ENCODE assay signal across 9 mouse cellular contexts in genomic region chr8:46153042-46153441, GRCm38 (mm10). TPM values are rescaled to one million over a fixed set of nuclear protein-coding genes. Genes with fewer than 3 reads are reported as not detected.
A peak's percentile ranks its signal among the peaks of the same experiment; 100 is the strongest.
DNase-seq lines count a peak whose midpoint lies in the region; ATAC-seq and TF ChIP-seq lines count a peak whose summit lies in the region.
"Had no signal": no experiment of that assay in that cellular context is flagged by ENCODE, and none has a peak within 500 bp of the region (broad histone marks: within the 10 kb centered on the region; RNA-seq: fewer than 3 reads in every experiment).

No protein-coding gene starts in this region.

- no peak for ATAC-seq in hindbrain, embryonic 11.5 days (ENCODE audit: low FRiP score)
- peak; percentile 30 for ATAC-seq in forebrain, embryonic 16.5 days
- no peak for ATAC-seq in megakaryocyte-erythroid progenitor cell, adult 5-6 weeks (replicated peaks; ENCODE audit: low FRiP score, low TSS enrichment, poor library complexity, severe bottlenecking)

- 36% methylated on average over 2 of the region's 2 CpGs for WGBS in hindbrain, embryonic 10.5 days
- WGBS in hindbrain, embryonic 11.5 days, result 40% methylated on average over 2 of the region's 2 CpGs
- 14% methylated on average over 2 of the region's 2 CpGs for WGBS in forebrain, embryonic 16.5 days
- 26% methylated on average over 2 of the region's 2 CpGs for WGBS in macrophage (ENCODE audit: missing documents)

- H3K9ac ChIP-seq in hindbrain, embryonic 11.5 days (ENCODE audit: low read depth, low read length), result no peak overlapping the region
- H3K9ac ChIP-seq in forebrain, embryonic 16.5 days (replicated peaks; ENCODE audit: low read depth, low read length), result no peak overlapping the region

- no peak overlapping the region for H3K27ac ChIP-seq in hindbrain, embryonic 10.5 days
- H3K27ac ChIP-seq in hindbrain, embryonic 11.5 days (ENCODE audit: low read depth, low read length), result no peak overlapping the region
- H3K27ac ChIP-seq in bone marrow macrophage, adult 2 months (ENCODE audit: insufficient read depth, low read depth, low read length), result no peak overlapping the region
- peak overlapping the region; percentile 53 for H3K27ac ChIP-seq in forebrain, embryonic 16.5 days (ENCODE audit: low read length)
- H3K27ac ChIP-seq in macrophage, result no peak overlapping the region

- TF ChIP-seq POLR2A in bone marrow macrophage, adult 2 months (IDR thresholded peaks at IDR 0.05; ENCODE audit: borderline replicate concordance, low read depth, low read length), result no peak

- peak overlapping the region; percentile 83 for H3K4me3 ChIP-seq in hindbrain, embryonic 10.5 days
- H3K4me3 ChIP-seq in hindbrain, embryonic 11.5 days (ENCODE audit: low read depth, low read length), result no peak overlapping the region
- peak overlapping the region; percentile 94 for H3K4me3 ChIP-seq in bone marrow macrophage, adult 2 months (ENCODE audit: insufficient read depth, low read length)
- peak overlapping the region; percentile 89 for H3K4me3 ChIP-seq in forebrain, embryonic 16.5 days (replicated peaks; ENCODE audit: low read length)
- peak overlapping the region; percentile 51; the same call in 1 of the 2 replicates for H3K4me3 ChIP-seq in macrophage (ENCODE audit: inconsistent target)

- no peak overlapping the region; the same call in 1 of the 2 replicates for H3K4me2 ChIP-seq in hindbrain, embryonic 11.5 days (replicated peaks; ENCODE audit: low read depth, low read length)
- H3K4me2 ChIP-seq in forebrain, embryonic 16.5 days (ENCODE audit: low read length), result peak overlapping the region; percentile 90

- no peak for DNase-seq in hindbrain, embryonic 10.5 days (ENCODE audit: low spot score)
- no peak for DNase-seq in hindbrain, embryonic 11.5 days (ENCODE audit: low spot score)
- DNase-seq in spleen, postnatal 10 days (ENCODE audit: low spot score in 2 of 2), result no peak
- DNase-seq in embryo, embryonic 11 days, result no peak

- H3K36me3 ChIP-seq in hindbrain, embryonic 10.5 days, result no peaks in the 10 kb centered on the region
- H3K36me3 ChIP-seq in hindbrain, embryonic 11.5 days (ENCODE audit: control insufficient read depth, insufficient read depth, low read length), result no peaks in the 10 kb centered on the region
- no peaks in the 10 kb centered on the region for H3K36me3 ChIP-seq in forebrain, embryonic 16.5 days (ENCODE audit: control insufficient read depth, insufficient read depth)
- H3K36me3 ChIP-seq in macrophage (ENCODE audit: inconsistent target), result no peaks in the 10 kb centered on the region

- H3K4me1 ChIP-seq in hindbrain, embryonic 10.5 days (replicated peaks), result peaks cover 15% of the 10 kb centered on the region
- 0 out of 2 replicates have a peak, but pooled peaks cover 3% of the 10 kb centered on the region for H3K4me1 ChIP-seq in hindbrain, embryonic 11.5 days (replicated peaks; ENCODE audit: control insufficient read depth, insufficient read depth, low read length)
- H3K4me1 ChIP-seq in bone marrow macrophage, adult 2 months (ENCODE audit: control insufficient read depth, insufficient read depth, low read length), result peaks cover 7% of the 10 kb centered on the region; the same call in 1 of the 2 replicates
- peaks cover 17% of the 10 kb centered on the region for H3K4me1 ChIP-seq in forebrain, embryonic 16.5 days (replicated peaks; ENCODE audit: control insufficient read depth, insufficient read depth, low read length)

- no peak for TF ChIP-seq CTCF in bone marrow macrophage, adult 2 months (IDR thresholded peaks at IDR 0.05; ENCODE audit: low read depth, low read length)

- peaks cover 37% of the 10 kb centered on the region for H3K27me3 ChIP-seq in hindbrain, embryonic 10.5 days (ENCODE audit: insufficient read depth, poor library complexity, severe bottlenecking)
- peaks cover 6% of the 10 kb centered on the region; the same call in 1 of the 2 replicates for H3K27me3 ChIP-seq in hindbrain, embryonic 11.5 days (ENCODE audit: control insufficient read depth, insufficient read depth, low read length)
- peaks cover 5% of the 10 kb centered on the region for H3K27me3 ChIP-seq in forebrain, embryonic 16.5 days (replicated peaks; ENCODE audit: control insufficient read depth, insufficient read depth, low read length)
- H3K27me3 ChIP-seq: Patski had no signal

- H3K79me2 ChIP-seq in macrophage (ENCODE audit: inconsistent target), result peaks cover 24% of the 10 kb centered on the region

- H3K9me3 ChIP-seq in hindbrain, embryonic 10.5 days, result 0 out of 2 replicates have a peak, but pooled peaks cover under 1% of the 10 kb centered on the region
- no peaks in the 10 kb centered on the region for H3K9me3 ChIP-seq in hindbrain, embryonic 11.5 days (ENCODE audit: control insufficient read depth, low read length)
- no peaks in the 10 kb centered on the region for H3K9me3 ChIP-seq in forebrain, embryonic 16.5 days (ENCODE audit: control insufficient read depth, low read length)

RNA-seq across cellular contexts. Expression of gene Snx25, which starts 1.1 kb away (rescaled TPM):
- polyA plus RNA-seq in hindbrain, embryonic 10.5 days (2016; fragmentation: Nextera tagmentation; extraction: Ambion mirVana), result 2.9 and 4.1 TPM in 2 replicates
- polyA plus RNA-seq in hindbrain, embryonic 11.5 days (2014; fragmentation: Nextera tagmentation; extraction: Ambion mirVana), result 5.7 and 7.9 TPM in 2 replicates
- polyA plus RNA-seq in bone marrow macrophage, adult 2 months (2012; ENCODE audit: insufficient read depth, insufficient read length, missing spikeins), result 10.8 and 12.3 TPM in 2 replicates
- 4.9 and 6.1 TPM in 2 replicates for polyA plus RNA-seq in forebrain, embryonic 16.5 days (2015; fragmentation: Nextera tagmentation; extraction: Ambion mirVana)
- total RNA-seq in macrophage (2018; cell fraction: chromatin; rRNA removed), result 10 to 100 TPM in 17 of 26 experiments, 1 to 10 TPM in 9; 5.4 to 32.0 (median 12.9) TPM
- total RNA-seq in macrophage (2018; cell fraction: cytosol; rRNA removed), result 10 to 100 TPM in 4 of 26 experiments, 1 to 10 TPM in 22; 3.3 to 11.6 (median 6.1) TPM
- total RNA-seq in macrophage (2018; cell fraction: nucleus; rRNA removed), result 10 to 100 TPM in 13 of 26 experiments, 1 to 10 TPM in 13; 5.1 to 33.3 (median 10.6) TPM
- polyA plus RNA-seq in macrophage (2018), result 7.9 to 9.6 TPM (median 9.2 TPM) in 3 replicates
- 8.5 and 15.4 TPM in 2 replicates for total RNA-seq in megakaryocyte-erythroid progenitor cell, adult 5-6 weeks (2014; fragmentation: Nextera tagmentation)
- 15.5 and 25.4 TPM in 2 replicates for total RNA-seq in megakaryocyte-erythroid progenitor cell, adult 5-6 weeks (2017)

RNA-seq across cellular contexts. Expression of gene Cfap97, which starts 1.5 kb away (rescaled TPM):
- polyA plus RNA-seq in hindbrain, embryonic 10.5 days (2016; fragmentation: Nextera tagmentation; extraction: Ambion mirVana), result 14.9 and 19.8 TPM in 2 replicates
- 18.5 and 21.9 TPM in 2 replicates for polyA plus RNA-seq in hindbrain, embryonic 11.5 days (2014; fragmentation: Nextera tagmentation; extraction: Ambion mirVana)
- 9.4 and 14.1 TPM in 2 replicates for polyA plus RNA-seq in bone marrow macrophage, adult 2 months (2012; ENCODE audit: insufficient read depth, insufficient read length, missing spikeins)
- polyA plus RNA-seq in forebrain, embryonic 16.5 days (2015; fragmentation: Nextera tagmentation; extraction: Ambion mirVana), result 22.9 and 26.5 TPM in 2 replicates
- 10 to 100 TPM in 8 of 26 experiments, 1 to 10 TPM in 15, under 1 TPM in 3; 0.25 to 15.8 (median 5.7) TPM for total RNA-seq in macrophage (2018; cell fraction: chromatin; rRNA removed)
- 10 to 100 TPM in 8 of 26 experiments, 1 to 10 TPM in 18; 2.9 to 12.5 (median 9.0) TPM for total RNA-seq in macrophage (2018; cell fraction: cytosol; rRNA removed)
- 10 to 100 TPM in 9 of 26 experiments, 1 to 10 TPM in 17; 2.2 to 19.5 (median 6.7) TPM for total RNA-seq in macrophage (2018; cell fraction: nucleus; rRNA removed)
- polyA plus RNA-seq in macrophage (2018), result 8.1 to 10.8 TPM (median 10.0 TPM) in 3 replicates
- total RNA-seq in megakaryocyte-erythroid progenitor cell, adult 5-6 weeks (2014; fragmentation: Nextera tagmentation), result 20.9 and 28.4 TPM in 2 replicates
- total RNA-seq in megakaryocyte-erythroid progenitor cell, adult 5-6 weeks (2017), result 23.3 and 45.9 TPM in 2 replicates

RNA-seq across cellular contexts. Expression of gene Slc25a4, which starts 58.0 kb away (rescaled TPM):
- polyA plus RNA-seq in hindbrain, embryonic 10.5 days (2016; fragmentation: Nextera tagmentation; extraction: Ambion mirVana), result 504 and 541 TPM in 2 replicates
- 486 and 529 TPM in 2 replicates for polyA plus RNA-seq in hindbrain, embryonic 11.5 days (2014; fragmentation: Nextera tagmentation; extraction: Ambion mirVana)
- polyA plus RNA-seq in bone marrow macrophage, adult 2 months (2012; ENCODE audit: insufficient read depth, insufficient read length, missing spikeins), result 105 and 111 TPM in 2 replicates
- polyA plus RNA-seq in forebrain, embryonic 16.5 days (2015; fragmentation: Nextera tagmentation; extraction: Ambion mirVana), result 679 and 710 TPM in 2 replicates
- total RNA-seq in macrophage (2018; cell fraction: chromatin; rRNA removed), result 10 to 100 TPM in 22 of 26 experiments, 1 to 10 TPM in 4; 4.3 to 61.3 (median 18.3) TPM
- 100 to 1,000 TPM in 15 of 26 experiments, 10 to 100 TPM in 11; 79.9 to 119 (median 106) TPM for total RNA-seq in macrophage (2018; cell fraction: cytosol; rRNA removed)
- total RNA-seq in macrophage (2018; cell fraction: nucleus; rRNA removed), result 10 to 100 TPM; 17.0 to 61.8 (median 32.0) TPM
- 90.6 to 146 TPM (median 92.1 TPM) in 3 replicates for polyA plus RNA-seq in macrophage (2018)
- 51.8 and 73.7 TPM in 2 replicates for total RNA-seq in megakaryocyte-erythroid progenitor cell, adult 5-6 weeks (2014; fragmentation: Nextera tagmentation)
- 122 and 140 TPM in 2 replicates for total RNA-seq in megakaryocyte-erythroid progenitor cell, adult 5-6 weeks (2017)
